Mouse (Mus musculus): ENCODE data around the gene Fyco1. TPM values are rescaled to one million over a fixed set of nuclear protein-coding genes. Genes with fewer than 3 reads are reported as not detected.
A peak's percentile ranks its signal among the peaks of the same experiment; 100 is the strongest.
"Not testable (repeated sequence)": the region's sequence is repeated elsewhere in the genome, so short reads cannot be mapped to it uniquely, and the experiment has no call there.

Gene Fyco1
- polyA plus RNA-seq, 1 experiment, result 35.7 TPM

DNA sequence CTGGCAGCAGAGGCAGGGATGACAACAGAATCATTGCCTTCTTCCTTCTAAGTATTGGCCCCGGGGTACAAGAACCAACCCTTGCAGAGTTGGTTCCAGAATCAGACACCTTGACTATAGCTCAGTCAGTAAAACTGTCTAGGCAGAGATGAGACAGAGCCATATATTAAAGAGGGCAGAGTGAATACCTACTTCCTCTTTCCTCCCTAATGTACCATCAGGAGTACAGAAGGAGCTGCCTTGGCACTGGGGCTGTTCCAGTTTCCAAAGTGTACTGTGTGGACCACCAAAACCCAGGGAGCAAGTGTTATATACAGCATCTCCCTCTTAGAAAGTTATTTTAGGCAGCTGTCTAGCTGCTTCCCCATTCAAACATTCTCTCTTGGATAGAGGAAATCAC lies 50.2 kb downstream of the Fyco1 start:
- Histone ChIP-seq H3K4me3 (ENCODE audit: insufficient read depth, low read depth, low read length) (no peak overlapping the region), H3K4me1 (ENCODE audit: control insufficient read depth, insufficient read depth, insufficient read length, low read length) (no peaks in the 10 kb centered on the region), H3K27ac (replicated peaks; ENCODE audit: low read depth, low read length) (no peak overlapping the region)

DNA sequence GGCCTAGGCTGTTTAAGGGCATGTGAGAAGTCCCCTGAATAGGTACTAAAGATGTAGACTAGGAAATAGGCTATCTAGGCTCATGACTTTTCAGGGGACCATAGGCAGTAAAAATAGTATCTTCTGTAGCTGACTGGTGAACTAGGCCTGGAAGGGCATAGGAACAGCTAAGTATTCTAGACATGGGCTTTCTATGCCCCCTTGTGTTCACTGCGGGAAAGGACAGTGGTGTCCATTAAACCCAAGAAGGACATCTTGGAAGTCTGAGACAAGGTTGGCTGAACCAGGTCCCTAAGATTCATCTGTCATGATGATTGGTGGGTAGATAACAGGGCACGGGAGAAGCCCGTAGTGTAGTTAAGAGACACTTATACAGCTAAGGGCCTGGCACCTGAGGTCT lies 55.5 kb downstream of the Fyco1 start:
- Histone ChIP-seq H3K4me1 (ENCODE audit: control insufficient read depth, insufficient read depth, insufficient read length, low read length) (no peaks in the 10 kb centered on the region), H3K27ac (replicated peaks; ENCODE audit: low read depth, low read length) (no peak overlapping the region)

DNA sequence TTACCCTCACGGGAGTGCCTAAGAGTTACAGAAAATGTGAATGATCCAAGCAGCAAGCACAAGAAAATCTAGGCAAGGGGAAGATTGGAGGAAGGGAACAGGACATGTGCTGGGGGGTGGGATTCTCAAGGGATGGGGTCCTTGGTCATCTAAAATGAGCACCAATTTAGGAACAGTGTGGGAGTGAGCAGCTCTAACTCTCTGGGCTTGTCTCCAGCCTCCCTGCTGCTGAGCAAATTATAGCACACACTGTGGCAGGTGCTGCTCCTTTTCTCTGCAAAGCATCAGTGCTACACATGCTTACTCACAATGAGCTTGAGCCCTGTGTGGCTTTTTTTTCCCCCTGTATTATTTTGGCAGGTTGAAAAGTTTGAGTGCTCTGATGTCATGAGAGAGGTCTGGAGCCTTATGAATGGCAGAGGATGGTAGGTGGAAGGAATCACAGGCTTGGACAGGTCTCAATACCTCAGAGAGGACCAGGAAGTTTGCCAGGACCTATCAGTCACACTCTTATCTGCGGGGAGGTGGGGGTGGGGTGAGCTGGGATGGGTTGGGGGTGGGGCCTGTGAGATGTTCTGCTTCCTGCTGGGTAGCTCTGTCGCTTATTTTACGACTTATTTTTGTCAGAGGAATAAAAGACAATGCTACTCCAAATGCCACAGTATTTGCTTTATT lies 62.7 kb downstream of the Fyco1 start:
- no peak overlapping the region for H3K27ac ChIP-seq (replicated peaks; ENCODE audit: low read depth, low read length)
- H3K4me3 ChIP-seq (ENCODE audit: insufficient read depth, low read depth, low read length), result no peak overlapping the region
- no peaks in the 10 kb centered on the region for H3K4me1 ChIP-seq (ENCODE audit: control insufficient read depth, insufficient read depth, insufficient read length, low read length)

More for the DNA sequence above, 55.5 kb downstream of the Fyco1 start:
- no peak overlapping the region for H3K4me3 ChIP-seq (ENCODE audit: insufficient read depth, low read depth, low read length)

DNA sequence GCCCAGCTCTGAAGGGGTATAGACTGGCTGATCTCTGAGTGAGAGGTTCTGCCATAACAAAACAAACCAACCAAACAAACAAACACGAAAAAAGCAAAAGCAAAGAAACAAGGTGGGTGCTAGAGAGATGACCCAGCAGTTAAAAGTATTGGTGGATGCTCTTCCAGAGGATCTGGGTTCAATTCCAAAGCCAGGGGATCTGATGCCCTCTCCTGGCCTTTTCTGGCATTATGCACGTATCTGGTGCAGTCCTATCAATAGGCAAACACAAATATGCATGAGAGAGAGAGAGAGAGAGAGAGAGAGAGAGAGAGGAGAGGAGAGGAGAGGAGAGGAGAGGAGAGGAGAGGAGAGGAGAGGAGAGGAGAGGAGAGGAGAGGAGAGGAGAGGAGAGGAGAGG lies 78.4 kb downstream of the Fyco1 start:
- not testable (repeated sequence) for H3K4me1 ChIP-seq (ENCODE audit: control insufficient read depth, insufficient read depth, insufficient read length, low read length); H3K4me3 ChIP-seq (ENCODE audit: insufficient read depth, low read depth, low read length); H3K27ac ChIP-seq (replicated peaks; ENCODE audit: low read depth, low read length)

DNA sequence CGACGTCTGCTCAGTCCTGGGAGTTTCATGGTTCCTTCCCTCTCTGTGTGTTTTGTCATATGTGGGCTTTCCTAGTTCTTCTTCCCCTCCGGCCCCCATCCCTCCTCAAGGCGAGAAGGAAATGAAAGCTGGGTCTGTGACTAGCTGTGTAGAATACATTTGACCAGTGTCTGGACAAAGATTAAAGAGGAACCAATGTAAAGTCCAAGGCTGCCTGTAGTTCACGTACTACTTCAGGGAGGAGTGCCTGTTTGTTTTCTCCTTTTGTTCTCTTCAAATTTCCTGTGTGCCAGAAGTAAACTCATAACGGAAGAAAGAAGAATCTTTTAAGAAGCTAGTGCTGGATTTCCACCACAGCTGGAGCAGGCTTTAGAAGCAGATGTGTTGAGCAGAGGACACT lies 82.2 kb downstream of the Fyco1 start:
- H3K4me1 ChIP-seq (ENCODE audit: control insufficient read depth, insufficient read depth, insufficient read length, low read length), result no peaks in the 10 kb centered on the region
- peak overlapping the region; percentile 61 for H3K27ac ChIP-seq (replicated peaks; ENCODE audit: low read depth, low read length)
- no peak overlapping the region for H3K4me3 ChIP-seq (ENCODE audit: insufficient read depth, low read depth, low read length)

DNA sequence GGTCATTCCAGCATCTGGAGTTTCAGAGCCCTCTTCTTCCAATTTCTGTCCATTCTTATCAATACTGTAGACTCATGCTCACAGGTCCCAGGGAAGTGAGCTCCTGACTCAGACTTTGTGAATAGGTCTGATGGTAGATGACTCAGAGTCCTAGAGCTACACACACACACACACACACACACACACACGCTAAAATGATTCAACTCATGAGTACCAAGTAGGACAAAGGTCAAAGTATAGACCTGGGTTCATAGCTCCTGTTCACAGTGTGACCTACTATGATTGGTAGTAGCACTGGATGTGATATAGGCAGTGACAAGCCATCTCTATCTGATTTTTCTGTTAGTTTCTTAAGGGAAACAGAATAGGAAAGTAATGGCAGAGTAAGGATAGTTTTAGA lies 83.3 kb downstream of the Fyco1 start:
- no peaks in the 10 kb centered on the region for H3K4me1 ChIP-seq (ENCODE audit: control insufficient read depth, insufficient read depth, insufficient read length, low read length)
- H3K4me3 ChIP-seq (ENCODE audit: insufficient read depth, low read depth, low read length), result no peak overlapping the region

DNA sequence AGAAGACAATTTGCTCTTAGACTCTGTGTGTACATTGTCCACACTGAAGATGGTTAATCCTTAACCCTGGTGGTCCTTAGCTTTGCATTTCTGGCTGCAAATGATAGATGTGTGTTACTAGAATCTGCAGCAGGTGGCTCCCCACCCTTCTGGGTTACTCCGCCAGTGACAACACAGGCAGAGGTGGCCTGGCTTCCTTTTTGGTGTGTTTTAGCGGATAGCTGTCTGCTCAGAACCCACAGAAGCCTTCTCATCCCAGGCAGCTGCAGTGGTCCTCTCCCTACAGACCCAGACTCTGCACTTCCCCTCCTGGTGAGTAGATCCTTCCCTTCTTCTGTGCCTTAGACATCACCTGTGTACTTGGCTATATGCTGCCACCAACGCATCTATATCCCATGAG lies 84.7 kb downstream of the Fyco1 start:
- Histone ChIP-seq H3K27ac (replicated peaks; ENCODE audit: low read depth, low read length) (no peak overlapping the region), H3K4me3 (ENCODE audit: insufficient read depth, low read depth, low read length) (no peak overlapping the region), H3K4me1 (ENCODE audit: control insufficient read depth, insufficient read depth, insufficient read length, low read length) (no peaks in the 10 kb centered on the region)

More for the DNA sequence above, 83.3 kb downstream of the Fyco1 start:
- H3K27ac ChIP-seq (replicated peaks; ENCODE audit: low read depth, low read length), result no peak overlapping the region

DNA sequence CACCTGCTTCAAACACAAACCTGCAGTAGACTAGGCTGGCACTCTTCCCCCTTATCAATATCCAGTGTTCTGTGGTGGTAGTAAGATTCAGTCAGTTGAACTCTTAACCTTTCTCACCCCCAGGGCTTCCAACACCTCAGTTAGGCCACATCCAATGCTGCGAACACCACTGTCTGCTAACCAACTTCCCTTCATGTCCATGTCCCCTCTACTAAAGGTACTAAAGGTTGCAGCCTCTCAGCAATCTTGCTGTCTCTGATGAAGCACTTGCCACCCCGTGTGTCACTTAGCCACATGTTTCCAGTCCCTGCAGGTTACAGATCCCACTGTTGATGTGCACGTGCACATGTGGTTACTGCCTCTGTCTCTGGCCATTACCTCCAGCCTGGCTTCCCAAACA lies 87.9 kb downstream of the Fyco1 start:
- no peaks in the 10 kb centered on the region for H3K4me1 ChIP-seq (ENCODE audit: control insufficient read depth, insufficient read depth, insufficient read length, low read length)
- H3K27ac ChIP-seq (replicated peaks; ENCODE audit: low read depth, low read length), result no peak overlapping the region

DNA sequence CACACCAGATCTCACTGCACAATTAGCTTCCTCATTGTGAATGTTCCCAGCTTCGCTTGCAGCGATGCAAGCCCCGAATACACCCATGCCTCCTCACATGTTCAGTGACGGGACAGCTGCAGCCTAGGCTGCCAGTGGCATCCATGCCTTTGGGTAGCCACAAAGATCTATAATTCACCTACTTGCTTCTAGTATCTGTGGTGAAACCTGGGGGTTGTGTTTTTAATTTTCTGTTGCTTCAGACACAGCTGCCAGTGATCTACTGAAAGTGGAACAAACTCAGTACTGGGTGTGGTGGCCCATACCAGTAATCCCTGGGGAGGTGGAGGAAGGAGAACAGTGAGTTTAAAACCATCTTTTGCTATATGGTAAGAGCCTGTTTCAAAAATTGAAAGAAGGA lies 88.8 kb downstream of the Fyco1 start:
- Histone ChIP-seq H3K27ac (replicated peaks; ENCODE audit: low read depth, low read length) (no peak overlapping the region), H3K4me3 (ENCODE audit: insufficient read depth, low read depth, low read length) (no peak overlapping the region), H3K4me1 (ENCODE audit: control insufficient read depth, insufficient read depth, insufficient read length, low read length) (no peaks in the 10 kb centered on the region)

More for the DNA sequence above, 87.9 kb downstream of the Fyco1 start:
- H3K4me3 ChIP-seq (ENCODE audit: insufficient read depth, low read depth, low read length), result no peak overlapping the region

DNA sequence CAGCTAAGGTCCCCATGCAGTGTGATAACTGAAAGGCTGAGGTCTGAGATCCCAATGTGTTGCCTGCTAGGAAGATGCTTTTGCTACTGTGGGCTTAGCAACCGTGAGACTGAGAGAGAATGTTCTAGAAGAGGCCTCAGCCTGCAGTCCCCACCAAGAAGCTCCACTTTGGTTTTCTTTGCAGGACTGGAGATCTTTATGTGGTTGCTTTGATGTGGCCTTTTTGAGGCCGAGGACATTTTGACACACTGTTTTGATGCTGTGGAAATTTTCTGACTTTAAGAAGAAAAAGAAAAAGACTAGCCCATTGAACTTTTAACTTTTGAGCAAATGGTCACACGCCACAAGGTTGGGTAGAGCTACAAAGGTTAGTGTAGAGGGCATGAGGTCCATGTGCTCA lies 90.9 kb downstream of the Fyco1 start:
- no peak overlapping the region for H3K27ac ChIP-seq (replicated peaks; ENCODE audit: low read depth, low read length)
- H3K4me3 ChIP-seq (ENCODE audit: insufficient read depth, low read depth, low read length), result no peak overlapping the region
- H3K4me1 ChIP-seq (ENCODE audit: control insufficient read depth, insufficient read depth, insufficient read length, low read length), result no peaks in the 10 kb centered on the region

DNA sequence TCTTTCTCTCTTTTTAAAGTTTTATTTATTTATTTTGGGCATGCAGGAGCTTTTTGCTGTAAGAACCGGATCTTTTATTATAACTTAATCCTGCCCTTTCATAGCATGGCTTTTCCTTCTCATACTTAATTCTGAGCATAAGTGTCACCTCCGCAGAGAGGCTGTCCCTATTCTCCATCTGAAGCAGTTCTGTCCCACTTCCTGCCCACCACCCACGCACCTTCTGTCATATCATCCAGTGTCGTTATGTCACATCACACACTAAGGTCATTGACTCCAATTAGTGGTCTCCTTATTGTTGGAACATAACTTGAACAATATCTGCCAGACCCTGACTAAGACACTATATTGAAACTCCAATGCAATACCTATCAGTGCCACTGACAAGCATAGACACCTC lies 93.1 kb downstream of the Fyco1 start:
- no peak overlapping the region for H3K27ac ChIP-seq (replicated peaks; ENCODE audit: low read depth, low read length)
- H3K4me3 ChIP-seq (ENCODE audit: insufficient read depth, low read depth, low read length), result no peak overlapping the region
- H3K4me1 ChIP-seq (ENCODE audit: control insufficient read depth, insufficient read depth, insufficient read length, low read length), result no peaks in the 10 kb centered on the region

DNA sequence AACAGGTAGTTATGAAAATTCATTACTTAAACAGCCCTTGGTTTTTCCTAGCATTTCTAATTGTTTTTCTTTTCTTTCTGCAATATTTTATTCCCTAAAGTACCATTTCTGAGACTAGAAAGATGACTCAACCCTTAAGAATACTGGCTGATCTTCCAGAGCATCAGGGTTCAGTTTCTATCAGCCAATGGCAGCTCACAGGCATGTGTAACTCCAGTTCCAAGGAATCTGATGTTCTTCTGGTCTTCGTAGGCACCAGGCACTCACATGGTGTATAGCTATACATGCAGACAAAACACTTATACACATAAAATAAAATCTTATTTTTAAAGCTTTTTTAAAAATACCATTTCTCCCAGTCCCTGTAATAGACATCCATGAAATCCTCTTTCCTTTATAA lies 93.5 kb downstream of the Fyco1 start:
- H3K4me1 ChIP-seq (ENCODE audit: control insufficient read depth, insufficient read depth, insufficient read length, low read length), result no peaks in the 10 kb centered on the region
- no peak overlapping the region for H3K4me3 ChIP-seq (ENCODE audit: insufficient read depth, low read depth, low read length)
- H3K27ac ChIP-seq (replicated peaks; ENCODE audit: low read depth, low read length), result no peak overlapping the region

DNA sequence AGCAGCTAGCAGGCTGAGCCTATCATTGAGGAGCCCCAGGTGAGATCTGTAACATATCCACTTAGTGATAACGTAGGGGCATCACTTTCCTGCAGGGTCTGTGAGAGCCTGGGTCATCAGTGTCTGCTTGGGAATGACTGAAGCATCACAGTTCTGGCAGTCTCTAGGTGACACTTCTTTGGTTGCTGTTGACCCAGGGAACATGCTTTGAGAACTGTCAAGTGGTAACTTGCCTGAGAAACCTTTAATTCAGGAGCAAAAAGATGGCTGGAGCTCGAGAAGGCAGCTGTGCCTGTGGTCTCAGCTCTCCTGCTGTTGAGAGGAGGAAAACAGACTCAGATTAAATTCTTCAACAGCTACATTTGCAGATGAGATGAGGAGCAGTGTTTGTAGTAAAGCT lies 94.4 kb downstream of the Fyco1 start:
- no peaks in the 10 kb centered on the region for H3K4me1 ChIP-seq (ENCODE audit: control insufficient read depth, insufficient read depth, insufficient read length, low read length)
- H3K4me3 ChIP-seq (ENCODE audit: insufficient read depth, low read depth, low read length), result no peak overlapping the region
- peak overlapping the region; percentile 58; the same call in 1 of the 2 replicates for H3K27ac ChIP-seq (replicated peaks; ENCODE audit: low read depth, low read length)

DNA sequence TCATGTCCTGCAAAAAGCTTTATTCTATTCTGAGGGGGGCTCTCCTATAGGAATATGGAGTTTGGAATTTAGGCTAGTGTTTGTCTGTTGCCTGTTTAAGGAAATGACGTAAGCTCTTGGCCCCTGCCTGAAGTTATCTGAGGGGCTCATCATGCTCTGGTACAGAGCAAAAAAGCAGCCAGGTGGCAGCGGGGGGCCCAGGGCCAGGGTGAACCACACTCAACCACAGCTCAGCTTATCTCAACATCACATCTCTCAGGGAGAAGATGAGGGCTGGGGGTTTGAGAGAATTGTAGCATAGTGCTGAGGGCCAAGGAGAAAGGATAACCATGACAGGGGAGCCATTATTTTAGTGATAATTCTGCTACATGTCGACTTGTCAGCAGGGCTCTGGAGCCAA lies 94.9 kb downstream of the Fyco1 start:
- no peak overlapping the region for H3K27ac ChIP-seq (replicated peaks; ENCODE audit: low read depth, low read length)
- H3K4me3 ChIP-seq (ENCODE audit: insufficient read depth, low read depth, low read length), result no peak overlapping the region
- no peaks in the 10 kb centered on the region for H3K4me1 ChIP-seq (ENCODE audit: control insufficient read depth, insufficient read depth, insufficient read length, low read length)

DNA sequence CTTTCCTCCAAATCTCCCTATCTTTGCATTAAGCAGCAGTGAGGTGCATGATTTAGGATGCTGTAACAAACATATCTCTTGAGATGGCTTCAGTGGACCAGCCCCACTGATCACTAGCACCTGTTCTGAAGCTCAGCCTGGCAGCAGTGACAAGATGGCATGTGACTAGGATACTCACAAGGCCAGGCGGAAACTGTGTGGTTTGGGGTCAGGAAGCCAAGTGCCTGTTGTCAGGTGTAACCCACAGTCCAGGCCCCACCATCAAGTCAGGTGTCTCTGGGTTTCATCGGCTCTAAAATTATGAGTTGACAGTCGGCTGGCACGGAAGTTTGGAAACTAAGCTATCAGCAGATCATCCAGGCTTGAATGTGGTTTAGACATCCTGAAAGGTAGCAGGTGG lies 97.4 kb downstream of the Fyco1 start:
- H3K4me3 ChIP-seq (ENCODE audit: insufficient read depth, low read depth, low read length), result no peak overlapping the region
- no peaks in the 10 kb centered on the region for H3K4me1 ChIP-seq (ENCODE audit: control insufficient read depth, insufficient read depth, insufficient read length, low read length)
- H3K27ac ChIP-seq (replicated peaks; ENCODE audit: low read depth, low read length), result no peak overlapping the region

DNA sequence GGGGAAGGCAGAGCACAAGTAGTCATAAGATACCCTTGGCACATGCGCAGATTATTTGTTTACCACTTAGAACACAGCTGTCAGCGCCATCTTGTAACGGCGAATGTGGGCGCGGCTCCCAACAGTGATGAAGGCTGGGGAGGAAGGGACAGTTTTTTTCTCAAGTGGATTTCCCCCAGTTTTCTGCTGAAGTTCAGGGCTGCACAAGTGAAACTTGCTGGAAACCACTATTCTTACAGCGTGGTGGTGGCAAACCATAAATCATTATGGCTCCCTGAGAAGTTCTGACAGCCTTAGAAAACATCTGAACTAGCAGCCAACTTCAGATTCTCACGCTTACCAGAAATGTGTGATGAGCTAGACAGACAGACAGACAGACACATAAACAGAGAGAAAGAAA lies 102.0 kb downstream of the Fyco1 start:
- H3K4me3 ChIP-seq (ENCODE audit: insufficient read depth, low read depth, low read length); H3K27ac ChIP-seq (replicated peaks; ENCODE audit: low read depth, low read length); H3K4me1 ChIP-seq (ENCODE audit: control insufficient read depth, insufficient read depth, insufficient read length, low read length): not testable (repeated sequence)
